Mouse (Mus musculus) urinary bladder, postnatal 14 days (tissue): ENCODE results near the gene Il11ra2.
"Not testable (repeated sequence)": the region's sequence is repeated elsewhere in the genome, so short reads cannot be mapped to it uniquely, and the experiment has no call there.

Experiments used
- DNase-seq: peaks from one replicate; pipeline ENCODE4 v3.0.0; 2021; ENCODE audit warnings: low spot score

Il11ra2 gene

GRCm38 (mm10) chr4:42661793-42662192 is at the start of gene Il11ra2:
Gene Il11ra2, minus strand, starts transcription at chr4:42661893.
- not testable (repeated sequence) for DNase-seq

- not testable (repeated sequence) for DNase-seq
These were observed 20.5 kb upstream of the Il11ra2 start for GRCm38 (mm10) chr4:42682183-42682524.

- DNase-seq: not testable (repeated sequence)
These were observed 19.9 kb upstream of the Il11ra2 start for GRCm38 (mm10) chr4:42681473-42682182.

GRCm38 (mm10) chr4:42680374-42681356 is 19.0 kb upstream of the Il11ra2 start:
- not testable (repeated sequence) for DNase-seq

DNA sequence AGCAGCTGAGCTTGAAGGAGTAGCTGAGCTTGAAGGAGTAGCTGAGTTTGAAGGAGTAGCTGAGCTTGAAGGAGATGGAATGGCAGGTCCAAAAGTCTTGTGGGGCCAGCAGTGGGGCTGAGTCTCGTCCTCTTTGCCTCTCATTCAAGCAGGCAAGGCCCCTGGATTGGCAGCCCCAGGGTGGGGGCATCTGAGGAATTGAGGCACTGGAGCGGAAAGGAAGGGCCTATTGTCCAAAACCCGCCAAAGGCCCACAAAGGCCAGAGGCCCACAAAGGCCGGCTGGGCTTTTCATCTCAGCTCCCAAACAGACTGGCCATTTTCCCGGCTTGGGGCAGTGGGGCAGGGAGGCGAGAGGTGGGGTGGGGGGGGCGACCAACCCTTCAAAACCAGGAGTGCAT is 17.7 kb upstream of the Il11ra2 start:
- DNase-seq: not testable (repeated sequence)

GRCm38 (mm10) chr4:42675415-42675814 is 13.7 kb upstream of the Il11ra2 start:
- not testable (repeated sequence) for DNase-seq

- not testable (repeated sequence) for DNase-seq
These were observed 6.7 kb downstream of the Il11ra2 start, which contains the start of gene Ccl27b for GRCm38 (mm10) chr4:42654951-42655350. Gene Ccl27b, plus strand, starts transcription at chr4:42655251.

GRCm38 (mm10) chr4:42629419-42629818 is 32.3 kb downstream of the Il11ra2 start, which contains the start of gene Gm2564:
Gene Gm2564, plus strand, starts transcription at chr4:42629719.
- DNase-seq: not testable (repeated sequence)

GRCm38 (mm10) chr4:42611895-42612294 is 49.8 kb downstream of the Il11ra2 start, which contains the start of gene Gm10591:
Gene Gm10591, plus strand, starts transcription at chr4:42612195.
- DNase-seq: not testable (repeated sequence)
